Mouse (Mus musculus) myocyte (in vitro differentiated cells): ENCODE measurements at regions not wholly inside any gene's neighbourhood (a gene's known extent, or its start where the extent isn't known, plus 50 kb on each side); places are given as distances from the start of the nearest gene placed in this dataset.

Source experiments
- H3K27me3 ChIP-seq: one replicate; pipeline ENCODE4 v1.6.1; 2011; ENCODE audit not compliant: control insufficient read depth, insufficient read depth, insufficient read length
- H3K36me3 ChIP-seq: one replicate; pipeline ENCODE4 v1.6.1; 2011; ENCODE audit not compliant: control insufficient read depth, insufficient read depth
- H3K4me2 ChIP-seq: one replicate; pipeline ENCODE4 v1.6.1; 2011; ENCODE audit warnings: low read depth, control low read depth
- H3K4me3 ChIP-seq: one replicate; pipeline ENCODE4 v1.5.1; 2011; ENCODE audit warnings: mild to moderate bottlenecking, control low read depth, moderate library complexity
- H3K79me2 ChIP-seq: one replicate; pipeline ENCODE4 v1.6.1; 2011; ENCODE audit not compliant: control insufficient read depth, insufficient read depth
- H3ac ChIP-seq: one replicate; pipeline ENCODE4 v1.6.1; 2011; ENCODE audit not compliant: control insufficient read depth, insufficient read length
- CEBPB ChIP-seq: IDR thresholded peaks from 2 replicates; pipeline ENCODE4 v1.6.1; 2011; ENCODE audit warnings: mild to moderate bottlenecking, moderate library complexity; ENCODE audit not compliant: poor library complexity, insufficient read depth, severe bottlenecking
- E2F4 ChIP-seq: IDR thresholded peaks from one replicate; pipeline ENCODE4 v1.6.1; 2011; ENCODE audit warnings: mild to moderate bottlenecking, control low read depth, moderate library complexity; ENCODE audit not compliant: insufficient read depth
- MAX ChIP-seq: IDR thresholded peaks from one replicate; pipeline ENCODE4 v1.6.1; 2011; ENCODE audit warnings: low read depth, mild to moderate bottlenecking, control low read depth
- MYOD1 ChIP-seq, 3 experiments: IDR thresholded peaks; one replicate each; pipeline ENCODE4 v1.6.1; 2011; ENCODE audit warnings: control low read depth in 2 of 3, low read depth in 2 of 3, mild to moderate bottlenecking in 2 of 3, moderate library complexity in 1 of 3; ENCODE audit not compliant: insufficient read length in 2 of 3, control insufficient read depth in 1 of 3
- MYOG ChIP-seq, 3 experiments: IDR thresholded peaks; one replicate each; pipeline ENCODE4 v1.6.1; 2011; ENCODE audit warnings: control low read depth in 2 of 3, low read depth in 2 of 3, mild to moderate bottlenecking in 2 of 3; ENCODE audit not compliant: insufficient read length in 2 of 3, control insufficient read depth in 1 of 3, insufficient read depth in 1 of 3
- POLR2A ChIP-seq: IDR thresholded peaks from one replicate; pipeline ENCODE4 v1.6.1; 2011; ENCODE audit warnings: low read depth, mild to moderate bottlenecking, control low read depth, moderate library complexity; ENCODE audit not compliant: insufficient read length
- POLR2AphosphoS2 ChIP-seq: IDR thresholded peaks from one replicate; pipeline ENCODE4 v1.6.1; 2011; ENCODE audit warnings: low read depth, control low read depth; ENCODE audit not compliant: insufficient read length
- REST ChIP-seq: IDR thresholded peaks from one replicate; pipeline ENCODE4 v1.6.1; 2011; ENCODE audit warnings: mild to moderate bottlenecking, control low read depth, moderate library complexity; ENCODE audit not compliant: insufficient read depth, insufficient read length
- SRF ChIP-seq: IDR thresholded peaks from one replicate; pipeline ENCODE4 v1.6.1; 2011; ENCODE audit warnings: low read depth; ENCODE audit not compliant: control insufficient read depth, insufficient read length
- TCF12 ChIP-seq: IDR thresholded peaks from one replicate; pipeline ENCODE4 v1.6.1; 2011; ENCODE audit warnings: mild to moderate bottlenecking, control low read depth; ENCODE audit not compliant: poor library complexity, insufficient read depth, severe bottlenecking
- TCF3 ChIP-seq: IDR thresholded peaks from one replicate; pipeline ENCODE4 v1.6.1; 2011; ENCODE audit warnings: low read depth, control low read depth; ENCODE audit not compliant: insufficient read length
- USF1 ChIP-seq: IDR thresholded peaks from one replicate; pipeline ENCODE4 v1.6.1; 2011; ENCODE audit warnings: low read depth, mild to moderate bottlenecking, control low read depth, moderate library complexity

DNA sequence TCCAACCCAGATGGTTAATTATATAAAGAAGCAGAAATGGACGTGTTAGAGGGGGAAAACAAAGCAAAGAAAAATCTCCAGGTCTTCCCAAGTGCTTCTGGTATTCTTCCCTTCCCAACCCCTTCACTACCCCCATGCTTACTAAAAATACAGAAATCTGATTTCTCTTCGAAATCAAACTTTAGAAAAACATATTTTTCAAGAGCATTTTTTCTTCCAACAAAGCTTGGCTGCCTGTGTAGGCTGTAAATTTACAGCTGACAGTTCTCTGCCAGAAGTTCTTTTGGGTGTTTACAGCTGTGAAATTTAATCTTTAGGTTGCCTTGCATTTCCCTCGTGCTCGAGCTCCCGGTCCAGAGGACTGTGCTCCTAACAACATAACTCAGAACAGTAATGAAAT, 234.9 kb upstream of the Akirin2 start:
- H3K27me3 ChIP-seq: no peaks in the 10 kb centered on the region
- no peak overlapping the region for H3K4me3 ChIP-seq
- no peak for TF ChIP-seq POLR2A
- TF ChIP-seq REST: no peak
- TF ChIP-seq CEBPB: no peak
- no peak for TF ChIP-seq USF1
- no peak for TF ChIP-seq E2F4
- TF ChIP-seq SRF: no peak
- no peak for TF ChIP-seq MYOG (IDR thresholded peaks at IDR 0.05; ENCODE audit: control insufficient read depth in 1 of 3, insufficient read depth in 1 of 3, insufficient read length in 2 of 3, low read depth in 2 of 3)
- no peak for TF ChIP-seq MYOD1 (IDR thresholded peaks at IDR 0.05; ENCODE audit: control insufficient read depth in 1 of 3, insufficient read length in 2 of 3, low read depth in 2 of 3)
- TF ChIP-seq TCF12: no peak
- TF ChIP-seq POLR2AphosphoS2: no peak
- TF ChIP-seq MAX: no peak
- TF ChIP-seq TCF3: no peak
- no peaks in the 10 kb centered on the region for H3K36me3 ChIP-seq
- no peak overlapping the region for H3K4me2 ChIP-seq
- H3K79me2 ChIP-seq: no peaks in the 10 kb centered on the region
- no peak overlapping the region for H3ac ChIP-seq

DNA sequence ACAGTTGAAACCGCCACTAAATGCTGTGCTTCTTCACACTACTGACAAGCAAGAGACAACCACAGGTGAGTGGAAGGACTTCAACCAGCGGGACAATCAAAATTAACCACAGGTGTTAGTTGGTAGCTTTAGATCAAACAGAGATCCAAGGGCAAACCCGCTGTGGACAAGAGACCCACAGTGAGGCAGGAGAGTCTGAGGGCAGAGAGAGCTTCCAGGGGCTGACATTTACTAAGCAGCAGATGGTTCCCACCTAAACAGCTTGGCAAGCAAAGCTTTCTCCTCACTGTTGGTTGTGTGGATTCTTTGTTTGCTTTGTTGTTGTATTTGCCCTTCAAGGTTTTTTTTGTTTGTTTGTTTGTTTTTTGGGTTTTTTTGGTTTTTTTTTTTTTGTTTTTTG, 227.9 kb upstream of the Akirin2 start:
- Histone ChIP-seq H3ac (no peak overlapping the region), H3K27me3 (no peaks in the 10 kb centered on the region), H3K4me3 (no peak overlapping the region), H3K79me2 (no peaks in the 10 kb centered on the region), H3K36me3 (no peaks in the 10 kb centered on the region), H3K4me2 (no peak overlapping the region)
- TF ChIP-seq POLR2A: no peak
- no peak for TF ChIP-seq REST
- no peak for TF ChIP-seq USF1
- no peak for TF ChIP-seq CEBPB
- no peak for TF ChIP-seq SRF
- TF ChIP-seq E2F4: no peak
- no peak for TF ChIP-seq POLR2AphosphoS2
- TF ChIP-seq MAX: no peak
- no peak for TF ChIP-seq TCF3
- no peak for TF ChIP-seq MYOG (IDR thresholded peaks at IDR 0.05; ENCODE audit: control insufficient read depth in 1 of 3, insufficient read depth in 1 of 3, insufficient read length in 2 of 3, low read depth in 2 of 3)
- TF ChIP-seq MYOD1 (IDR thresholded peaks at IDR 0.05; ENCODE audit: control insufficient read depth in 1 of 3, insufficient read length in 2 of 3, low read depth in 2 of 3): no peak
- TF ChIP-seq TCF12: no peak

DNA sequence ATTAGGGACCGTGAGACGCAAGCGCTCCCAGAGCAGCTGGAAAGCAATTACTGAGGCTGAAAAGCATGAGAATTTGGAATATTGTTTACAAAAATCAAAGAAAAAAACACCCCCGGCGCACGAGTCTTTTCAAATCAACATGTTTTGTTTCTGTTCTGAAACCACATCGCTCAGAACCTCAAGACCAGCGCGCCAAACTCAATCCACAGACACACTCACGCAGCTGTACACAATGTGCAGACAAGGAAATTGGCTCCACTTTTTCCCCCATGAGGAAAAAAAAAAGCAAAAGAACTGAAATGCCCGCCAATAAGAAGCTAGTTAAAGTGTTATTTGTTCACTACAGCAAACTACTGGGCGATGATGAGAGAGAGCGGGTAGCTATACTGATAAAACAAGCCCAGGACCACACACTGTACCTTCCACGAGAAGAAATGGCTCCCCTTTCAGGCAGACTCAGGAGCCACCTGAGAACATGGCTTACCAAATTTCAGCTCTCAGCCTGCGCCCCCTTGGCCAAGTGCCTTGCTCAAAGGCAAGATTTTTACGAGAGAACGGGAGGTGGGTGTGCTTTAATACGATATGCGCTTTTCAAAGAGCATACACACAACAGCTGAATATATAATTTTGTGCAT, 222.5 kb upstream of the Akirin2 start:
- TF ChIP-seq SRF (no peak), POLR2AphosphoS2 (no peak), MYOD1 (IDR thresholded peaks at IDR 0.05; ENCODE audit: control insufficient read depth in 1 of 3, insufficient read length in 2 of 3, low read depth in 2 of 3) (no peak), TCF12 (no peak), USF1 (no peak)
- H3K36me3 ChIP-seq: no peaks in the 10 kb centered on the region
- H3K27me3 ChIP-seq: no peaks in the 10 kb centered on the region
- H3ac ChIP-seq: no peak overlapping the region
- no peaks in the 10 kb centered on the region for H3K79me2 ChIP-seq
- no peak overlapping the region for H3K4me3 ChIP-seq
- no peak overlapping the region for H3K4me2 ChIP-seq

DNA sequence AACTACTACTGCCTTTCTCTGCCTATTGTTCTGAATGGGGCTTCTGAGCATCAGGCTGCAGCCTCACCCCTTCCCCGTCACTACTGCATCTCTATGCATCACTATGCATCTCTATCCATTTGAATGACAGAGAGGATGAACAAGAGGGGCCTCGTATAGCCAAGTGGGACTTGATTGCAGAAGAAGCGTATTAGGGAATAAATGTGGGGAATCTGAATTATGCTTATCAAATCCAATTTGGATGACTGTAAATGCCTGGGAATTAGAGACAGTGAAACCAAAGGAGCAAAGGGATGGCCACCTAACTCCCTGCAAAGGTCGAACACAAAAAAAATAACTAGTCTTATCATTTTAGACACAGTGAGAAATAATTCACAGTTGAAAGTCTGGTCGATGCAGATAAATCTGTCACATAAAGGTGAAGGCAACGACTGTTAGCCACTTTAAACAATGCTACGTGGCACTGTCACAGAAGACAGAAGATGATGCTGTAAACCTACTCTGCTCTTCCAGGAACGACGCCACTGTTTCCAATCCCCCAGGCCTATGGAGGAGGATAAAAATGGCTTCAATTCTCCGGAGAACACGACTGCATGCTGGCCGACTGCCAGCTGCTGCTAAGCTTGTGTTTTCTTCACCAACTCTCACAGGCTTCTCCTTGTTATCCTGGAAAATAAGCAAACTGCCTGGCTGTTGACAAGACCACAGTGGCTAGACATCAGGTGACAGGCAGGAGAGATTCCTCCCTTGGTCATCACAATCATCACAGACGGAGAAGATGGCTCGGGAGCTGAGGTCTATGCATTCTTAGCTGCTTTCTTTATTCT, 213.6 kb upstream of the Akirin2 start:
- Histone ChIP-seq H3K4me3 (no peak overlapping the region), H3K79me2 (no peaks in the 10 kb centered on the region), H3K4me2 (no peak overlapping the region), H3K36me3 (no peaks in the 10 kb centered on the region), H3ac (no peak overlapping the region), H3K27me3 (no peaks in the 10 kb centered on the region)
- TF ChIP-seq SRF (no peak), TCF3 (no peak), POLR2AphosphoS2 (no peak), E2F4 (no peak), TCF12 (no peak), MYOD1 (IDR thresholded peaks at IDR 0.05; ENCODE audit: control insufficient read depth in 1 of 3, insufficient read length in 2 of 3, low read depth in 2 of 3) (no peak), USF1 (no peak), REST (no peak), CEBPB (no peak), MAX (no peak), MYOG (IDR thresholded peaks at IDR 0.05; ENCODE audit: control insufficient read depth in 1 of 3, insufficient read depth in 1 of 3, insufficient read length in 2 of 3, low read depth in 2 of 3) (no peak), POLR2A (no peak)
